Mouse (Mus musculus): ENCODE results near the gene Tmem8.

Tmem8 gene

DNA sequence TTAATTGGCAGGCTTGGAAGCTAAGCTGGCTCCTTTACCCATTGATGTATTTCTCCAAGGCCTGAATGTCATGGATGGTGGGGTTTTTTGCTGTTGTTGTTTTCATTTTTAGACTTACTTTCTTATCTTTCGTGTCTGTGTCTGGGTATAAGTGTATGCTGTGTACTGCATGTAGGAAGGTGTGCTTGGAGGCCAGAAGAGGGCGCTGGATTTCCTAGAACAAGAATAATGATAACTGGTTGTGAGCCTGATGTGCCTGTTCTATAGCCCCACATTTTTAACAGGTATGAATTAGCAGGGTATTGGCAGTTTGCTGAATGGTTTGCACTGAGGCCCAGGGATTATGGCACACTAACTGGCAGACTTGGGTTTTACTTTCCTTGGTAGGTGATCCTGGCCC is 36.0 kb downstream of the Tmem8 start:
- no peak for DNase-seq

DNA sequence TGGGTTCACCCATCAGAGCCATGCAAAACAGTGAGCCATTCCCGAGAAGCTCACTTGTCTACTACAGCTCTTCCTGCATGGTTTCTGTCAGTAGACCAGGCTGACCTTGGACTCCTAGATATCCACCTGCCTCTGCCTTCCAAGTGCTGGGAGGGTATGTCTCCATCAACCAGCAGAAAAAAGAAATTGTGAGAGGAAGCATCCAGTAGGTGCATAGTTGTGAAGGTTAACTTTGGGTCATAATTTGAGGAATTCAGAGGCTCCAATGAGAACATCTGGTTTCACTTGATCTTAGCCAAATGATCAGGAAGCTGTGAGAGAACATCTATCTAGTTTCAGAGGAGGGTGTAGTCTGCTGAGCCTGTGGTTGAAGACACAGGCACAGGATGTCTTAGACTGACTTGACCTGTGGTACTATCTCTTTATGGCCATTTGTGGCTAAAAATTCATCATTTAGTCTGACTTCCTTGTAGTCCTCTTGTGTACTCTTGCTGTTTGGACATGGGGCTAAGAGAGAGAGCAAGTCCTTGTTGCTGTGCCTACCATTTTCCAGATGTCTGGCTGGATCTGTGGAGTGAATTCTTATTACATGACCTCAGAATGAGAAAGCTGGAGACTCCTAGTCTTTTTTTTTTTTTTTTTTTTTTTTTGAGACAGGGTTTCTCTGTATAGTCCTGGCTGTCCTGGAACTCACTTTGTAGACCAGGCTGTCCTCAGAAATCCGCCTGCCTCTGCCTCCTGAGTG is 39.0 kb downstream of the Tmem8 start:
- no peak for DNase-seq

DNA sequence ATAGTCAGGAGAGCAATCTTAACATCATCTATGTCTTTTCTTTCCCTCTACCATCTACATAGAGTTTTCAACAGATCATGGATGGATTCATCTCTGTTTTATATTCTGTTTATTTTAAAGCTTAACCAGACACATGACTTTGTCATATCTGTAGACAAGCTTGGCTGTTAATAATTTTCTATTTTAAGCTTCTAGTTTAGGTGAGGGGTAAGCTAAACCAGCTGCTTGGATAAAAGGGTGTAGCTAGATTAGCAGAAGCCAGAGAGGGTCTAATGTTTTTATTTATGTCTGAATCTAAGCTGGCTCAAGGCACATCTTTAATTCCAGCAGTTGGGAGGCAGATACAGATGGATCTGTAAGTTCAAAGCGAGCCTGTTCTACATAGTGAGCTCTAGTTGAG is 49.6 kb downstream of the Tmem8 start:
- no peak for DNase-seq

DNA sequence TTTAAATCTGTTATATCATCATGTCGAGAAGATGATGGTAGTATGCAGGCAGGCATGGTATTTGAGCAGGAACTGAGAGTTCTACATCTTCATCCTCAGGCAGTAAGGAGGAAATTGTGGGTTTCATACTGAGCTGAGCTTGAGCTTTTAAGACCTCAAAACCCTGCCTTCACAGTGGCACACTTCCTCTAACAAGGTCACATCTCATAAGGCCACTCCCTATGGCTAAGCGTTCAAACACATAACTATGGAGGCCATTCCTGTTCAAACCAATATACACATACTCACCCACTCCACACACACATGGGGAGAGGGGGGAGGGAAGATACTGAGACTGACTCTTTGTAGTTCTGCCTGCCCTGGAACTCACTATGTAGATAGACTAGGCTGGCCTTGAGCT is 54.9 kb downstream of the Tmem8 start:
- DNase-seq = no peak

All from embryo, embryonic 11 days (tissue).